Mouse (Mus musculus) neural tube, embryonic 11.5 days (tissue): ENCODE results near the gene Dnah2. TPM values are rescaled to one million over a fixed set of nuclear protein-coding genes. Genes with fewer than 3 reads are reported as not detected.
A peak's percentile ranks its signal among the peaks of the same experiment; 100 is the strongest.

Experiments used
- ATAC-seq: fragments of 200-750 bp; cut with Nextera tagmentation; 2 replicates; pipeline ENCODE4 v1.8.0; 2017; ENCODE audit warnings: moderate number of reproducible peaks, mild to moderate bottlenecking, moderate TSS enrichment, moderate library complexity; ENCODE audit not compliant: insufficient read depth, low FRiP score, low TSS enrichment
- DNase-seq: peaks from one replicate; pipeline ENCODE4 v3.0.0-alpha.2; 2015; ENCODE audit warnings: low spot score
- H3K27ac ChIP-seq: fragments of 300-500 bp; sonication (generic); 2 replicates; pipeline ENCODE4 v1.5.1; 2014; ENCODE audit warnings: low read depth, mild to moderate bottlenecking, low read length
- H3K27me3 ChIP-seq: fragments of 300-500 bp; sonication (generic); 2 replicates; pipeline ENCODE4 v1.6.1; 2014; ENCODE audit warnings: mild to moderate bottlenecking, low read length, mixed read lengths; ENCODE audit not compliant: control insufficient read depth, insufficient read depth
- H3K36me3 ChIP-seq: fragments of 300-500 bp; sonication (generic); 2 replicates; pipeline ENCODE4 v1.6.1; 2014; ENCODE audit warnings: mild to moderate bottlenecking, low read length, moderate library complexity, mixed read lengths; ENCODE audit not compliant: control insufficient read depth, insufficient read depth
- H3K4me1 ChIP-seq: fragments of 300-500 bp; sonication (generic); 2 replicates; pipeline ENCODE4 v1.6.1; 2014; ENCODE audit warnings: low read length, mixed read lengths; ENCODE audit not compliant: control insufficient read depth, insufficient read depth
- H3K4me2 ChIP-seq: fragments of 300-500 bp; sonication (generic); 2 replicates; pipeline ENCODE4 v1.6.1; 2014; ENCODE audit warnings: low read depth, mild to moderate bottlenecking, moderate library complexity
- H3K4me3 ChIP-seq: fragments of 300-500 bp; sonication (generic); 2 replicates; pipeline ENCODE4 v1.5.1; 2014; ENCODE audit warnings: low read depth, low read length
- H3K9ac ChIP-seq: fragments of 300-500 bp; sonication (generic); 2 replicates; pipeline ENCODE4 v1.6.1; 2014; ENCODE audit warnings: mild to moderate bottlenecking, low read length
- H3K9me3 ChIP-seq: fragments of 300-500 bp; sonication (generic); 2 replicates; pipeline ENCODE4 v1.6.1; 2016; ENCODE audit warnings: low read length; ENCODE audit not compliant: control insufficient read depth
- WGBS: fragments of 180-500 bp; shearing (Covaris S2); extraction: QIAGEN DNeasy Blood & Tissue Kit; methylation state at CpG from one replicate; pipeline ENCODE4 v1.1.7; 2014; 5-methylcytosine and 5-hydroxymethylcytosine counted together
- polyA plus RNA-seq: library from polyadenylated mRNA; unstranded; fragments of >200 nt; fragmentation: Nextera tagmentation; extraction: Ambion mirVana; gene quantifications from 2 replicates; pipeline ENCODE4 v1.2.1, GENCODE M21; 2014

The Dnah2 gene
- polyA plus RNA-seq, 1 experiment from 2014 or later, result 0.92 TPM

DNA sequence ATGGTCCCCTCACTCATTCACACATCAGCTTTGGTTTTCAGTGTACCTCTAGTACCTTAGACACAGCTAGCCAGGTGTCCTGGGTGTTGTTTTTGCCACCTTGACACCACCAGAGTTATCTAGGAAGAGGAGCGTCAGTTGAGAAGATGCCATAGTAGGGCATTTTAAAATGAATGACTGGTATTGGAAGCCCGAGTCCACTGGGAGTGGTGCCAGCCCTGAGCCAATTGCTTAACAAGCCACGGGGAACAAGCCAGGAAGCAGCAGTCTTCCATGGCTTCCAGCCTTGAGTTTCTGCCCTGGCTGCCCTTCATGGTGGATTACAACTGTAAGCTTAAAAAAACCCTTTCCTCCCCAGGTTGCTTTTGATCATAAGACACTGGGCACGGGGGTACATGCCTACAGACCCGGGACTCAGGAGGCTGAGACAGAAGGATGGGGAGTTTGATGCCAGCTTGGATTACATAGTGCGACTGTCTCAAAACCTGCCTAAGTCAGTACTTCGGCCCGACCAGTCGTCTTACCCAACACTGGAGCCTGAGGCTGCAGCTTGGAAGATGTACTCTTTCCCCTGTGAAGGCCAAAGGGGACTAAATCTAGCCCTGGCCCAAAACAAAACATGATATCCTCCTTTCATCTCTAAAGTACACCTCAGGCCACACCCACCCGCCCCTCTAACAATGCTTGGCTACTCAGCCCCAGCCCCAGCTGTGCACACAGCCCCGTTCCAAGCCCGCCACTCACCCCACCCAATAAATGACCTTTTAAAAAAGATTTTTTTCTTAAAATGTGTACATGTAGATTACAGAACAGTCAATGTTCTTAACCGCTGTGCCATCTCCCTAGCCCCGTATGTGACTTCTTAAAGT lies 159.1 kb downstream of the Dnah2 start:
- no peaks in the 10 kb centered on the region for H3K36me3 ChIP-seq
- ATAC-seq (no peak), DNase-seq (no peak)
- H3K9ac ChIP-seq, result no peak overlapping the region
- H3K9me3 ChIP-seq, result no peaks in the 10 kb centered on the region
- WGBS, result 65% methylated on average over 14 of the region's 14 CpGs
- H3K4me1 ChIP-seq, result no peaks in the 10 kb centered on the region; the same call in 1 of the 2 replicates
- no peak overlapping the region for H3K4me2 ChIP-seq
- no peak overlapping the region for H3K27ac ChIP-seq
- H3K27me3 ChIP-seq, result no peaks in the 10 kb centered on the region
- no peak overlapping the region for H3K4me3 ChIP-seq

DNA sequence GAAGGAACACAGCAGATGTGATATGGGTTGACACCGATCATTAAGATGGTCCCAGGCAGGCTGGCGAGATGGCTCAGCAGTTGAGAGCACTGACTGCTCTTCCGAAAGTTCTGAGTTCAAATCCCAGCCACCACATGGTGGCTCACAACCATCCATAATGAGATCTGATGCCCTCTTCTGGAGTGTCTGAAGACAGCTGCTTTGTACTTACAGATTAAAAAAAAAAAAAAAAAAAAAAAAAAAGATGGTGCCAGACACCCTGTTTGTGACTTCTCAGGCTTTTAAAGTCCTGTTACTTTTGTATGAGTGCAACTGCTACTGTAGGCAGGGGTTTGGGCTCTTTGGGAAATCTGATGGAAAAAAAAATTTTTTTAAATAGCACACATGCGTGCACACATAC lies 160.2 kb downstream of the Dnah2 start:
- Histone ChIP-seq H3K9me3 (no peaks in the 10 kb centered on the region), H3K27me3 (no peaks in the 10 kb centered on the region), H3K9ac (no peak overlapping the region), H3K27ac (no peak overlapping the region), H3K4me2 (no peak overlapping the region), H3K36me3 (no peaks in the 10 kb centered on the region), H3K4me1 (no peaks in the 10 kb centered on the region), H3K4me3 (no peak overlapping the region)
- ATAC-seq, result no peak
- no peak for DNase-seq
- 92% methylated on average over 4 of the region's 4 CpGs for WGBS

DNA sequence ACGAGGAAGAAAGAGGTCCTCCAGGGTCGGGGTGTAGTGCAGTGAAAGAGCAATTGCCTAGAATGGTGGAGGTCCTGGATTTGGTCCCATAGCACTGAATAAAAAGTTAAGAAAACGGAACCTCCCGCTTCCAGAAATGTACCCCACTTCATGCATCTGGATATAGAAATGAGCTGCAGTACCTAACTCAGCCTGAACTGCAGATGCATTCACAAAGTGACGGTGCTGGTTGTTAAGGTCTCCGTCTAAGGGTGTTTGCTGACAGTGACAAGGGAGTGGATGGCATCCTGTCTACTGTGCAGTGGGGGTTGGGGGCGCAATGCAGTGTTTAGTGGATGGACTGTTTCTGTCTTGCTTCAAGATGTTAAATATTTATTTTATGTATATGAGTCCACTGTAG lies 162.2 kb downstream of the Dnah2 start:
- WGBS, result 84% methylated on average over 7 of the region's 7 CpGs
- Histone ChIP-seq H3K9ac (no peak overlapping the region), H3K4me1 (no peaks in the 10 kb centered on the region), H3K27me3 (no peaks in the 10 kb centered on the region), H3K27ac (no peak overlapping the region), H3K36me3 (no peaks in the 10 kb centered on the region), H3K4me3 (no peak overlapping the region), H3K4me2 (no peak overlapping the region), H3K9me3 (no peaks in the 10 kb centered on the region)
- ATAC-seq, result no peak
- no peak for DNase-seq

DNA sequence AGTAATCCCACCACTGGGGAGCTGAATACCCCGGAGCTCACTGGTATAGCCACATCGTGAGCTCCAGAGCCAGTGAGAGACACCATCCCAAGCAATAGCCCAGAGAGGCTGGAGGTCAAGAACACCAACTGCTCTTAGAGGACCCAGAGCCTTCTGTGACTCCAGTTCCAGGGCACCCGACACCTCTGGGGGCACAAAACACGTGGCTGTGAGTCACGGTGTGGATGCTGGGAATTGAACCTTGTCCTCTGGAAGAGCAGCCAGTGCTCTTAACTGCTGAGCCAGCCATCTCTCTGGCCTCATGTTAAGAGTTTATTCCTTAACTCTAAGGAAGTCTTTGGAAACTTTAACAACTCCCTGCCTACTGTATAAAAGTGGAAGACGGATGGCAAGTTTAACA lies 163.9 kb downstream of the Dnah2 start:
- H3K4me1 ChIP-seq, result no peaks in the 10 kb centered on the region
- H3K9ac ChIP-seq, result no peak overlapping the region
- no peak overlapping the region for H3K4me3 ChIP-seq
- no peaks in the 10 kb centered on the region for H3K36me3 ChIP-seq
- no peaks in the 10 kb centered on the region for H3K27me3 ChIP-seq
- no peak overlapping the region for H3K27ac ChIP-seq
- H3K4me2 ChIP-seq, result no peak overlapping the region
- H3K9me3 ChIP-seq, result no peaks in the 10 kb centered on the region
- DNase-seq, result no peak
- 80% methylated on average over 6 of the region's 6 CpGs for WGBS
- no peak for ATAC-seq

DNA sequence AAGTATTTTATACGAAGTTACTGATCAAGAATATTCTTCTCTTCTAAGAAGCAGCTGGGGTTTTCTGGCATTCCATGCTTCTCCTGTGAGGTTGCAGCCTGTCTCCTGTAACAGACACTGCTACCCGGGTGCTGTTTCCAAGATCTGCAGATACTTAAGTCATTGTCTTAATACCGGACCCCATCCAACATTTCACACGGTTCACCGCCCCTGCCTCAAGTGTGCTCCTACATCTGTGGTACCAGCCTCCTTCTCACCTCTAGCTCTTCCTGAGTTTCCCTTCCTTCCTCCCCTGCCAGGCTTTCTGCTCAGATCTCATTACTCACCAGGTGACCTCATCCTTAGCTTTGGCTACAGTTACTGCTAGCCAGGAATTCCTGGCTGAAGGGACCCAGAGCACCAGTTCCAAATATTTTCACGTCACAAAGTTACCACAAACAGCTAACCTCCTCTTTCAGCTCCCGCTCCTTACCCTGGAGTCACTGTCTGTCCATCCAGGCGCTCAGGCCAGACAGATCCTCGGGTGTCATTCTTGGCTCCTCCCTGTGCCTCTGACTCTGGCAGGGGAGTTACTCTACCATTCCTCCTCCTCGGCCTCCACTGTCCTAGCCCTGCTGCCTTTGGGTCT lies 166.3 kb downstream of the Dnah2 start:
- Histone ChIP-seq H3K4me3 (no peak overlapping the region), H3K36me3 (no peaks in the 10 kb centered on the region), H3K4me2 (no peak overlapping the region), H3K27ac (no peak overlapping the region), H3K27me3 (no peaks in the 10 kb centered on the region), H3K9me3 (no peaks in the 10 kb centered on the region), H3K9ac (no peak overlapping the region), H3K4me1 (no peaks in the 10 kb centered on the region)
- peak; percentile 5 for DNase-seq
- WGBS, result 72% methylated on average over 10 of the region's 10 CpGs
- no peak for ATAC-seq

DNA sequence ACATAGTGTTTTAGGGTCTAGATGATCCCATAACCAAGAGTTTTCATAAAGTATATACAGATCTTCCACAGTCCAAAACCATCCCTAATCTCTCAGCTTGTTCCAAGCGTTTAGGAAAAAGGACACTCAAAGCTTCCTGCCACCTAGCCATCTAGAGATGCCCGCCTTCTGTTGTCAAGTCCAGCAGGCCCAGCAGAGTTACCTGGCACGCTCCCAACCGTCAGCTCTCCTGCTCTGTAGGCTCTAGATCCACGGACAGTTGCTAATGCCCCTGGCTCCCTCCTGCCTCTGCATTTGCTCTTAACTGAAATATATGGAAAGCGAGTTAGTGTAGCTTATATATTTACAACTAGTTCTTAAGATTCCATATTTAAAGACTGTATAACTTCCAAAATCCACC lies 167.6 kb downstream of the Dnah2 start:
- Histone ChIP-seq H3K9me3 (no peaks in the 10 kb centered on the region), H3K27ac (no peak overlapping the region), H3K9ac (no peak overlapping the region), H3K27me3 (no peaks in the 10 kb centered on the region), H3K36me3 (no peaks in the 10 kb centered on the region), H3K4me2 (no peak overlapping the region), H3K4me3 (no peak overlapping the region), H3K4me1 (no peaks in the 10 kb centered on the region)
- 84% methylated on average over 6 of the region's 6 CpGs for WGBS
- ATAC-seq (no peak), DNase-seq (no peak)

DNA sequence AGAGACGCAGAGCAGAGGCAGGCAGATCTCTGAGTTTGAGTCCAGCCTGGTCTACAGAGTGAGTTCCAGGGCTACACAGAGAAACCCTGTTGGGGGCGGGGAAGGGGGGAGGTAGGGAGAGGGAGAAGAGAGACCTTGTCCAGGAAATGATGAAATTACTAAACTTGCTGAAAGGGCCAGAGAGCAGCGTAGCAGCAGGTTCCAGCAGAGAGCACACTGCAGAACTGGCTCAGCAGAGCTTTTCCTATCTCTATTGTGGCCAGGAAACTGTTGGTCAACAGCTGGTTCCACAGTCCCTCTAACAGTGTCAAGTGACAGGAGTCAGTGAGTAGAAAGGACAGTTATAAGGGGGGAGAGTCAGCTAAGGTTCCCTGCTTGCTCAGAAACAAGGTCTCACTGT lies 169.3 kb downstream of the Dnah2 start:
- peak; percentile 7 for DNase-seq
- no peak for ATAC-seq
- WGBS, result 93% methylated on average over 3 of the region's 3 CpGs
- Histone ChIP-seq H3K9me3 (no peaks in the 10 kb centered on the region), H3K9ac (no peak overlapping the region), H3K4me3 (no peak overlapping the region), H3K4me2 (no peak overlapping the region), H3K4me1 (no peaks in the 10 kb centered on the region), H3K36me3 (no peaks in the 10 kb centered on the region), H3K27ac (no peak overlapping the region), H3K27me3 (no peaks in the 10 kb centered on the region)

DNA sequence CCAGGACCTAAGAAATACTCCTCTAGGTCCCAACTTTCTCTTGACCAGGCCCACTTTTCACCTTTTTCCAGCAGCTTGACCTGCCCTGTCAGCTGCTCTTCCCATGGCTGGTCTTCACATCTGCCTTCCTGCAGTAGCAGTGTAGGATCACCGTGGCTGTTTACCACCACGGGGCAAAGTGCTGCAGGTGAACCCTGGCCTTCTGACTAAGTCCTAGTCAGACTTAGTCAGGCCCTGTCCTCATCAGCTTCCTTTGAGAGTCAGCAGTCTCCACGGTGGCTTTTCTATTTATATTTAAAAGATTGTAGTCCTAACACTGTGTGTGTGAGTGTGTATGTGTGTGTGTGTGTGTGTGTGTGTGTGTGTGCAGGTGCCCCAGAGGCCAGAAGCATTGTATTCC lies 171.1 kb downstream of the Dnah2 start:
- ATAC-seq (no peak), DNase-seq (peak; percentile 4)
- Histone ChIP-seq H3K27me3 (no peaks in the 10 kb centered on the region), H3K4me1 (no peaks in the 10 kb centered on the region), H3K27ac (no peak overlapping the region), H3K9ac (no peak overlapping the region), H3K9me3 (no peaks in the 10 kb centered on the region), H3K36me3 (no peaks in the 10 kb centered on the region), H3K4me3 (no peak overlapping the region), H3K4me2 (no peak overlapping the region)
- 82% methylated on average over 3 of the region's 3 CpGs for WGBS

DNA sequence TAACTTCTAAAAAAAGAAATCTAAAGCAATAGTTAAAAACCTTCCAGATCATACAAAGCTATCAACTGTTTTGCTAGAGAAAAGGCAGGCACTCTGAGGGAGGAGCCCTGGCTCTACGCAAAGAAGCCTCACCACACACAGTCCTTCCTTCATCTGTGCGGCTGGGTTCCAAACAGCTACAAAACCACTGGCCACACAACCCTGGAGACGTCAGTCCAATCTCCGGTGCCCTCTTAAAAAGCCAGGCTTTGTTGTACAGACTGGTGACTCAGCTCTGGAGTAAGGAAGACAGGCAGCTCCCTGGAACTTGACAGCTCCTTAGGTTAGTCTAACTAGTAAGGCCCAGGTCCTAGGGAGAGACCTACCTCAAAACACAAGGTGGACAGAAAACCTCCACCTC lies 173.3 kb downstream of the Dnah2 start:
- DNase-seq (no peak), ATAC-seq (no peak)
- Histone ChIP-seq H3K36me3 (no peaks in the 10 kb centered on the region), H3K4me1 (peaks cover 17% of the 10 kb centered on the region), H3K4me2 (no peak overlapping the region), H3K4me3 (no peak overlapping the region), H3K9me3 (no peaks in the 10 kb centered on the region), H3K27me3 (no peaks in the 10 kb centered on the region), H3K27ac (no peak overlapping the region), H3K9ac (no peak overlapping the region)
- 93% methylated on average over 4 of the region's 4 CpGs for WGBS
